Mouse (Mus musculus): ENCODE results near the gene Map3k1.

- TF ChIP-seq GATA1 (IDR thresholded peaks at IDR 0.05; ENCODE audit: borderline replicate concordance, low read length) (no peak), FLI1 (IDR thresholded peaks at IDR 0.05; ENCODE audit: low read length) (no peak)
Measured at GRCm38 (mm10) chr13:111777865-111778264, 30.9 kb downstream of the Map3k1 start.
